Mouse (Mus musculus) cerebellum, adult 2 months (tissue): ENCODE results near the gene Usp48. TPM values are rescaled to one million over a fixed set of nuclear protein-coding genes. Genes with fewer than 3 reads are reported as not detected.

ENCODE experiments used
- DNase-seq, 2 experiments: peaks; one replicate each; pipeline ENCODE4 v3.0.0; 2021
- H3K27ac ChIP-seq: fragments of 200-500 bp; 2 replicates; pipeline ENCODE4 v1.5.1; 2012; ENCODE audit warnings: low read length, control low read depth, inconsistent platforms; ENCODE audit not compliant: insufficient read depth
- H3K27me3 ChIP-seq: fragments of 200-500 bp; 2 replicates; pipeline ENCODE4 v1.6.1; 2012; ENCODE audit warnings: inconsistent platforms, mild to moderate bottlenecking, low read length, moderate library complexity; ENCODE audit not compliant: control insufficient read depth, insufficient read depth
- H3K4me1 ChIP-seq: fragments of 200-500 bp; 2 replicates; pipeline ENCODE4 v1.6.1; 2011; ENCODE audit warnings: low read length; ENCODE audit not compliant: control insufficient read depth, insufficient read depth
- H3K4me3 ChIP-seq: fragments of 200-500 bp; replicated peaks from 2 replicates; pipeline ENCODE3; 2011; ENCODE audit warnings: mild to moderate bottlenecking, low read depth, low read length, control low read depth; ENCODE audit not compliant: insufficient read depth
- CTCF ChIP-seq: fragments of 200-500 bp; IDR thresholded peaks from 2 replicates; pipeline ENCODE4 v1.5.1; 2011; ENCODE audit warnings: low read depth, mild to moderate bottlenecking, control low read depth, low read length, moderate library complexity, borderline replicate concordance; ENCODE audit not compliant: insufficient read depth
- POLR2A ChIP-seq: fragments of 200-500 bp; IDR thresholded peaks from 2 replicates; pipeline ENCODE4 v1.6.1; 2011; ENCODE audit warnings: low read length, control low read depth, borderline replicate concordance; ENCODE audit not compliant: insufficient read depth
- WGBS: fragments of 180-500 bp; shearing (Covaris S2); methylation state at CpG from one replicate; pipeline ENCODE4 v1.1.7; 2018; 5-methylcytosine and 5-hydroxymethylcytosine counted together
- polyA plus RNA-seq: library from polyadenylated mRNA; depleted of rRNA; stranded (reverse); fragments of >200 nt; gene quantifications from 2 replicates; pipeline ENCODE4 v1.2.3, GENCODE M21; 2012; rRNA removed

Gene Usp48
- 162 and 169 TPM in 2 replicates for polyA plus RNA-seq

DNA sequence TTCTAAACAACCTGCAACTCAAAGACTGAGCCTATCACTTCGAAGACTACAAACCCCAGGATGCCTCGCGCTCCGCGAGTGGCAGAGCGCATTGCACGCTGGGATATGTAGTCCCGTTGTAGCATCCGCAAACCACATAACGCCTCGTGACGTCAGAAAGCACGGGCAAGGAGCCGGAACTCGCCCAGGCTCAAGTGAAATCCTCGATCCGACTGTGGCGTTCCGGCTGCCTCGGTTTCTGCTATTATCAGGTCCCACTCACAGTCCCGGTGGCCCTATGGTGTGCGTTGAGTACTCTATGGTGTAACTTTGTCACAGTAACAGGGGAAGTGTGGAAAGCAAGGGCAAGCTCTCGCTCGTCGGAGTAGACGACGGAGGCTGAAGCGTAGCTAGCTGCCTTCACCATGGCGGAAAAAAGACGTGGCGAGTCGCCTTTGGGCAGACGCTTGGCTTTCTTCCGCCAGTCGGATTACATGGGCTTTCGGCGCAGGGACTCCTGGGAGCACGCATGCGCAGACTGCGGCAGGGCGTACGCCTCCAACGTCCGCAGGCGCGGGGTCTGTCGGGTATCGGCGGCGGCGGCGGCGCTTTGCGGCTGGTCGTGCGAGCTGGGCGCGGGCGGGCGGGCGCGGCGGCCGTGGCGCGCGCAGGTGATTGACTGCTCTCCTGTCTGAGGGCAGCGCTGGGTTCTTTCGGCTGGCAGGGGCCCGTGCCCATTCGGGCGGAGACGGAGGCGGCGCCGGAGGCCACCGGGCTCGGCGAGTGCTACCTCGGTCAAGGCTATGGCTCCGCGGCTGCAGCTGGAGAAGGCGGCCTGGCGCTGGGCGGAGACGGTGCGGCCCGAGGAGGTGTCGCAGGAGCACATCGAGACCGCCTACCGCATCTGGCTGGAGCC is at the start of gene Usp48:
TSS of gene Usp48 (plus strand) at position 155 of the 895 bp plus-strand sequence.
- H3K27ac ChIP-seq = peak within 1 kb of the TSS; percentile 89
- no peaks in the 10 kb centered on the region for H3K27me3 ChIP-seq
- H3K4me3 ChIP-seq = peak within 1 kb of the TSS; percentile 77
- DNase-seq = peak; percentile 99
- TF ChIP-seq CTCF = no peak
- peak; percentile 89; the same call in 1 of the 2 replicates for TF ChIP-seq POLR2A
- WGBS = under 1% methylated on average over 88 of the region's 92 CpGs
- no peaks in the 10 kb centered on the region; the same call in 1 of the 2 replicates for H3K4me1 ChIP-seq

GRCm38 (mm10) chr4:137545568-137545967 is 48.0 kb upstream of the Usp48 start:
- Histone ChIP-seq H3K27ac (no peak overlapping the region), H3K27me3 (no peaks in the 10 kb centered on the region), H3K4me1 (0 out of 2 replicates have a peak, but pooled peaks cover under 1% of the 10 kb centered on the region), H3K4me3 (no peak overlapping the region)
- no peak for DNase-seq
- TF ChIP-seq CTCF (no peak), POLR2A (no peak)
- 99% methylated on average over 9 of the region's 9 CpGs for WGBS

- WGBS = 82% methylated on average over 5 of the region's 5 CpGs
- TF ChIP-seq CTCF (peak; percentile 81), POLR2A (no peak)
Observed at GRCm38 (mm10) chr4:137546003-137546525, 47.5 kb upstream of the Usp48 start.

DNA sequence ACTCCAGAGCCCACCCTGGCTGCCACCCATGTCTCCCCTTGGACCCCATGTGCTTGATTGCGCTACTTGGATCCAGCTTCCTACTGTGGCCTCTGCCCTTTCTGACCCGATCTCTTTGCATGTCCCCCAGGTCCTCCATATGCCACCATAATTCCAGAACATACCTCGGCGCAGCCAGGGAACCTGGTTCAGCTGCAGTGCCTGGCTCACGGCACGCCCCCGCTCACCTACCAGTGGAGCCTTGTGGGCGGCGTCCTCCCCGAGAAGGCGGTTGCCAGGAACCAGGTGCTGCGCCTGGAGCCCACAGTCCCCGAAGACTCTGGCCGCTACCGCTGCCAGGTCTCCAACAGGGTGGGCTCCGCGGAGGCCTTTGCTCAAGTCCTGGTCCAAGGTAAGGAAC is 40.1 kb upstream of the Usp48 start:
- WGBS = 38% methylated on average over 17 of the region's 17 CpGs
- H3K4me1 ChIP-seq = peaks cover 25% of the 10 kb centered on the region
- TF ChIP-seq POLR2A = no peak
- TF ChIP-seq CTCF = no peak
- no peaks in the 10 kb centered on the region for H3K27me3 ChIP-seq
- peak; percentile 72 to 73 for DNase-seq
- no peak overlapping the region for H3K27ac ChIP-seq
- no peak overlapping the region for H3K4me3 ChIP-seq

More at GRCm38 (mm10) chr4:137546003-137546525, 47.5 kb upstream of the Usp48 start:
- Histone ChIP-seq H3K4me1 (0 out of 2 replicates have a peak, but pooled peaks cover 5% of the 10 kb centered on the region), H3K4me3 (no peak overlapping the region), H3K27ac (no peak overlapping the region), H3K27me3 (no peaks in the 10 kb centered on the region)
- peak; percentile 32 to 49 for DNase-seq

DNA sequence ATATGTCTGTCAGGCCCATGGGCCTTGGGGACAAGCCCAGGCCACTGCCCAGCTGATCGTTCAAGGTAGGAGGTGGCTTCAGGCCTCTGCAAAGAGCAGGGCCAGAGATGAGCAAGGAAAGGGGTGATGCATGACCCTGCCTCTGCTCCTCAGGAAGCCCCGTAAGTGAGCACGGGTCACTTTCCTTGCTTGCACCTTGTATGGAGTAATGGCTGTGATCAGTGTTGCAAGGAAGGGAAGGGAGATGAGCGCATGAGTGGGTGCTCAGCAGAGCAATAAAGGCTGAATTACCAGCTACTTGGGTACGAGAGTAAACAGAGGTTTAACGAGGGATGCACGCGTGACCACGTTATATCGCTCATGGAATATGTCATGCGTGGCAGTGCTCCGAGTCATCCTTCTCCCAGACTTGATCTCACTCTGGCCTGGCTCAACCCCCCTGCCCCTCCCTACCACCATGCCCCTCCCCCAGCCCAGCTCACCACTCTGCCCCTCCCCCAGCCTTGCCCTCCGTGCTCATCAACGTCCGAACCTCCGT is 36.8 kb upstream of the Usp48 start:
- peaks cover 19% of the 10 kb centered on the region for H3K4me1 ChIP-seq
- H3K27ac ChIP-seq = no peak overlapping the region
- no peaks in the 10 kb centered on the region for H3K27me3 ChIP-seq
- no peak for DNase-seq
- TF ChIP-seq CTCF = no peak
- TF ChIP-seq POLR2A = no peak
- H3K4me3 ChIP-seq = no peak overlapping the region
- 81% methylated on average over 16 of the region's 16 CpGs for WGBS

DNA sequence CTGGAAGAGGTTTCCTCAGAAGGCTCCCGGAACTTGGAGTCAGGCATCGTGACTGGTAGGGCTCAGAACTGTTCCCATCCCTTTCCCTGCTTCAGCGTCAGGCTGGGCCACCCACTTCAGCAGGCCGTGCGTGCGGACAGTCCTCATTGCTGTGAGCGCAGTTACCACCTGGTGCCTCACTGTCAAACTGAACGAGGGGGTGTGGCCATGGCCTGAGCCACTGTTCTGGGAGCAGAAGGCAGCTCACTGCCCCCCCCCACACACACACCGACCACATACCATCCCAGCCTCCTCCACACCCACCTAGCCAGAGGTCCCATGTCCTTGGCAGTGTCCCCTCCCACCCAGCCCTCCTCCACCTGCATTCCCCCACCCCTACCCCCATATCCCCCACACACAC is 23.7 kb upstream of the Usp48 start:
- DNase-seq = no peak
- TF ChIP-seq POLR2A = no peak
- TF ChIP-seq CTCF = no peak
- Histone ChIP-seq H3K27ac (no peak overlapping the region), H3K4me3 (no peak overlapping the region), H3K4me1 (no peaks in the 10 kb centered on the region), H3K27me3 (no peaks in the 10 kb centered on the region)
- 70% methylated on average over 9 of the region's 9 CpGs for WGBS

GRCm38 (mm10) chr4:137574469-137574868 is 19.1 kb upstream of the Usp48 start, which contains the start of gene Ldlrad2:
TSS of gene Ldlrad2 (minus strand) at chr4:137574569.
- WGBS = 85% methylated on average over 10 of the region's 10 CpGs
- no peak for TF ChIP-seq CTCF
- TF ChIP-seq POLR2A = no peak
- H3K27me3 ChIP-seq = no peaks in the 10 kb centered on the region

DNA sequence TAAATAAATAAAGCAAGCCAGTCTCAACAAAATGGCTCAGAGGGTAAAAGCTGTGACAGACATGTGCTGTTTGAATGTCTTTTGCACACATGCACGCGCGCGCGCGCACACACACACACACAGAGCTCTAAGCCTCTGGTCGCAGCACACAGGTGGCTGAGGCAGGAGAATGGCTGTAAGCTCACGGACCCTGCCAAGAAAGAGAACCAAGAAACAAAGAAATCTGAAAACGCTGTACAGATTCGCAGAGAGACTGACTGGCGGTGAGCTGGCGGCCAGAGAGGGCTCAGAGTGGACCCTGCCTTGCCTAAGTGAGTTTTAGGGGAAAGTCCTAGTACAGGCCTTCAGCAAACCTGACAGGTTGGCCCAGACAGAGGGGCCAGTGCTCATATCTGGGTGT is 16.1 kb upstream of the Usp48 start:
- Histone ChIP-seq H3K27ac (no peak overlapping the region), H3K27me3 (no peaks in the 10 kb centered on the region), H3K4me1 (no peaks in the 10 kb centered on the region), H3K4me3 (no peak overlapping the region)
- DNase-seq = no peak
- no peak for TF ChIP-seq POLR2A
- TF ChIP-seq CTCF = no peak
- 96% methylated on average over 12 of the region's 12 CpGs for WGBS

More at GRCm38 (mm10) chr4:137574469-137574868, 19.1 kb upstream of the Usp48 start, which contains the start of gene Ldlrad2:
- no peak for DNase-seq
- H3K4me3 ChIP-seq = no peak within 1 kb of the TSS
- H3K27ac ChIP-seq = no peak within 1 kb of the TSS
- no peaks in the 10 kb centered on the region for H3K4me1 ChIP-seq
